Mouse (Mus musculus) ovary, postnatal 14 days (tissue): ENCODE measurements around the gene Olfr781.
"Not testable (repeated sequence)": the region's sequence is repeated elsewhere in the genome, so short reads cannot be mapped to it uniquely, and the experiment has no call there.

ENCODE experiments used
- DNase-seq: peaks from one replicate; pipeline ENCODE4 v3.0.0; 2022; ENCODE audit warnings: low spot score

The Olfr781 gene

GRCm38 (mm10) chr10:129328554-129328953 is at the start of gene Olfr781:
Olfr781 (plus strand) TSS chr10:129328854.
- DNase-seq, result no peak

- DNase-seq, result not testable (repeated sequence)
These were observed 15.7 kb upstream of the Olfr781 start for GRCm38 (mm10) chr10:129312973-129313372.

GRCm38 (mm10) chr10:129313521-129313920 is 15.1 kb upstream of the Olfr781 start:
- DNase-seq, result not testable (repeated sequence)

- no peak for DNase-seq
These were observed 10.8 kb upstream of the Olfr781 start, which contains the start of gene Olfr780 for GRCm38 (mm10) chr10:129317817-129318216. Olfr780 (plus strand) TSS chr10:129318117.

- no peak for DNase-seq
These were observed 19.9 kb downstream of the Olfr781 start, which contains the start of gene Olfr782 for GRCm38 (mm10) chr10:129348550-129348949. Olfr782 (plus strand) TSS chr10:129348850.

- not testable (repeated sequence) for DNase-seq
These were observed 23.8 kb downstream of the Olfr781 start for GRCm38 (mm10) chr10:129352475-129352874.

- DNase-seq, result not testable (repeated sequence)
These were observed 27.8 kb downstream of the Olfr781 start for GRCm38 (mm10) chr10:129356496-129356895.

- no peak for DNase-seq
These were observed 28.7 kb downstream of the Olfr781 start for GRCm38 (mm10) chr10:129357307-129357706.

- not testable (repeated sequence) for DNase-seq
These were observed 45.4 kb downstream of the Olfr781 start for GRCm38 (mm10) chr10:129374051-129374450.
